Mouse (Mus musculus): ENCODE data around the gene Tex10. TPM values are rescaled to one million over a fixed set of nuclear protein-coding genes. Genes with fewer than 3 reads are reported as not detected.

Tex10 gene
- polyA plus RNA-seq, 3 experiments from 2014 or later: 57.6 to 68.0 (median 64.3) TPM

DNA sequence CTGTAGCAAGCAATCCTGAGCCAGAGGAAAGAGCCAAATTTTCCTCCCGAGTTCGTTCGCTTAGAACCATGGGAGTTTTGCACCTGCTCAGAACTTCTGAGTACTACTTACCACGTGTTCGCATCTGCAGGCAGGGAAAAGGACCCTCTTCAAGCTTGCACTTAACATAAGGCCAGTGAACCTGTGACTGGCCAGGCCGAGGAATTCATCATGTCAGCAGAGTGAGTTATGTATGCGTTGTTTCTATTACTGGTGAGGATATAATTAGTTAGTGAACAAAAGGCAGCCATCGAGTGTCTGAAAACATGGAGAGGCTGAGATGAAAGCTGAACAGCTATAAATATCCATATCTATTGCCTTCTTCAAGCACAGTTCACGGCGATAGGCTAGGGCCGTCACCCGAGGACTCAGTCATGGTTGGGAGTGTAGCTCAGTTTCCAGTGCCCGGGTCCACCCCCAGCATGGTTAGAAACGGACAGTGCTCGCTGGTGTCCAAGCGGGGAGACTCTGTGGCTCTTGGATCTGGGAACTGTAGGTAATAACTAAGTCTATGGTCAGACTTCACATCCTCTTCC lies 70.1 kb downstream of the Tex10 start:
- ATAC-seq: no peak

DNA sequence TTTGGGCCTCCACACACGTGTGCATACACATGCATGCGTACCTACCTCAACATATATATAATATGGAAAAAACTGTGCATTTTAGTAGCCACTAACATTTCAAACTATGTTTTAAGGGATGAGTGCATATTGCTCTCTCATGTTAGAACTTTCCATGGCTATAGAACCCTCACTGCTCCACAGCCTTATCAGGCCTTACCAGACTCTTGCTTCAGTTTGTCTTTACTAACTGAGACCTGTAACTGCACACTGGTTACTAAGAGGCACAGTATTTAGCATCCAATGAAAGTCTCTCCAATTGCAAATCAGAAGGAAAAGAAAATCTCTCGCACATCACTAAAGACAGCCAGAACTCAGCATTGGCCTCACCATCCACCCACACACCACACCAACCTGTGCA lies 76.3 kb downstream of the Tex10 start:
- ATAC-seq: no peak

DNA sequence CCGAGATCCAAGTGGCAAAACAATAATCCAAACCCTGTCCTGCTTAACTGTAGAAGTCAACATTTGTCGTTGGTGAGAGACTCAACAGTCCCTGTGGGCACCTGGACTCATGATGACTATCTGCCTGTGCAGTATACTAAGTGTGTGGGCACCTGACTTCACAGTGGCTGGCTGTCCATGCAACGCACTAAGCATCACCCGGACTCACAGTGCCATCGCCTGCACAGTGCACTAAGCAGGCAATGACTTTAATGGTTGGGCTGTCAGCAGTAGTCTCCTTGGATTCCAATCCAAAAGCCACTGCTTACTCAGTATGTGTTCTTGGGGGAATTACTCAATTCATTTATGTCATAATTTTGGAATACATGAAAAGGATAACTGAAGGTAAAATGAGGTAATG lies 90.8 kb downstream of the Tex10 start:
- ATAC-seq: no peak

- no peak for ATAC-seq
Observed at GRCm38 (mm10) chr4:48380940-48381339, 92.3 kb downstream of the Tex10 start.

Other genes with a start within 250 kb of the Tex10 start
- 10 to 100 TPM; 48.4 to 84.8 (median 60.7) TPM for gene Erp44, start 193.9 kb downstream of the Tex10 start, polyA plus RNA-seq (2017; shearing (Covaris generic))
- gene Invs, start 193.7 kb downstream of the Tex10 start, polyA plus RNA-seq (2017; shearing (Covaris generic)): 10 to 100 TPM in 1 of 3 experiments, 1 to 10 TPM in 2; 6.0 to 12.4 (median 9.7) TPM
- not detected for gene Msantd3, start 66.5 kb upstream of the Tex10 start, polyA plus RNA-seq (2017; shearing (Covaris generic))
- not detected for gene Tmeff1, start 111.7 kb upstream of the Tex10 start, polyA plus RNA-seq (2017; shearing (Covaris generic))
- gene Cavin4, start 190.1 kb upstream of the Tex10 start, polyA plus RNA-seq (2017; shearing (Covaris generic)): not detected

All from inflammation-experienced regulatory T-cells, adult 6 months (primary cell).